Mouse (Mus musculus) T-cell, adult 2 months (primary cell): ENCODE results near the gene Pde3b.
A peak's percentile ranks its signal among the peaks of the same experiment; 100 is the strongest.
"Not testable (repeated sequence)": the region's sequence is repeated elsewhere in the genome, so short reads cannot be mapped to it uniquely, and the experiment has no call there.

Source experiments
- DNase-seq: peaks from one replicate; pipeline ENCODE4 v3.0.0; 2022; ENCODE audit warnings: low spot score

Gene Pde3b

DNA sequence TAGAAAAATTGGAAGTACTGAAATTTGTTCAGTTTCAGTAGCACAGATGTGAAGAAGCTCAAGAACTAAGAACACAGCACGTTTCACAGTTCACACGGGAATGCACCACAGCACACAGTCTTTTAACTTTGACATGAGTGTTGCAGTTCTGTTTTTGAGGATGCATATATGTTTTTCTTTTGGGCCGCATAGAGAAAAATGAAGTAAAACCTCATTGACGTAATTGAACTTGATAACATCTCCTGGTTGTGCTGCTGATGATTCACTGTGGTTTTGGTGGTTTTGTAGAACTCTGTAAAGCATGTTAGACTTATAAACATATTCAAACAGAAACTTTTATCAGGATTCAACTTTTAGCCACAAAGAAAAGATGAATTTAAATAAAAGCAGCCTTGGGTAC, 64.7 kb downstream of the Pde3b start:
- DNase-seq: peak; percentile 85

GRCm38 (mm10) chr7:114480196-114480989, 65.3 kb downstream of the Pde3b start:
- peak; percentile 28 for DNase-seq

DNA sequence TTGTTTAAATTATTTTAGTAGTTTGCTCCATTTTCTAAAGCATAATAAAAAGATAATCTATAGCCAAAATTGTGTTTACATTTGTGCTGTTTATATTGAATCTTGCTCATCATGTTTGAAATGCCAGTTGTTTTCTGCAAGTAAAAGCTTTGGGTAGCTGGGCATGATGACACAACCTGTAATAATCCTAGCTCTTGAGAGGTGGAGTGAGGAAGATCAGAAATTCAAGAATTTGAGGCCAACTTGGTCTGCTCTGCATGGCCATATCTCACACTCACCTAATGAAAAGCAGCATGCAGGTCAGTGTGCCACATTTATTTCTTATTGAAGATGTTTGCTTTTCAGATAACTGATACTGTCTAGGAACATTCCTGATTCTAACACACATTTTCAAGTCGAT, 65.9 kb downstream of the Pde3b start:
- no peak for DNase-seq

DNA sequence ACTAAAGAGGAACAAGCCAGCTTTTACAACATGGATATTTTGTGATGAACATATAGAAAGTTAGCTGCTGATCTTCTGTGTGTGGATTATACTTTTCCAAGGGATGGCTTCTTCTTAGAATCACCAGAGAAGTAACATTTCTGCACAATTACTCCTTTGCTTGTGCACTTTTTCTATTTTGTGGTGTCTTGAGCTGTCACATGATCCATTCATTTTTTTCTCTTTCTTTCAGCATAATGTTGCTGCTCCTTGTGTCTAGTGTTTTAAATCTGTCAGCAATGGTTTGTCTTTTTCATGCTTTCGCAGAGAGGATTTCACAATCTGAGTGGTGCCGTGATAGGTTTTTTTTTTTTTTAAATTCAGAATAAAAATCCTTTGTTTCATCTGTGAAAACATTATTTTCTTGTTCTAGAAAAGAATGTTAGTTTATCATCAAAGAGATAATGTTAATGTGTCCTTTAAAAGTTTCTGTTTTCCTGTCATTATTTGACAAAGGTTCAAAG, 66.4 kb downstream of the Pde3b start:
- DNase-seq: no peak

DNA sequence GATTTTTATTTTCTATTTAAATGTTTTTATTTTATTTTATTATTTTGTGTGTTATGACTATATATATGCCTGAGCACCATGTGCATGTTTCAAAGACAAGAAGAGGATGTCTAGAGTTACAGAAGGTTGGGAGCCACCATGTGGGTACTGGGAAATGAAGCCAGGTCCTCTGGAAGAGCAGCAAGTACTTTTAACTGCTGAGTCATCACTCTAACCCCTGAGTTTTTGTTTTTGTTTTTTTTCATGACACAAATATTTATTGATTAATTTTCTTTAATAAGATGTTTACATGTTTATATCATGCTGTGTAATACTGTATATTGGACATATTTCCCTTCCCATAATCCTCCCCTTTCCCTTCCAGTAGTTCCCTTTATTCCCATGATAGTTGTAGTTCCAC, 77.5 kb downstream of the Pde3b start:
- no peak for DNase-seq

GRCm38 (mm10) chr7:114494033-114494432, 79.0 kb downstream of the Pde3b start:
- peak; percentile 82 for DNase-seq

DNA sequence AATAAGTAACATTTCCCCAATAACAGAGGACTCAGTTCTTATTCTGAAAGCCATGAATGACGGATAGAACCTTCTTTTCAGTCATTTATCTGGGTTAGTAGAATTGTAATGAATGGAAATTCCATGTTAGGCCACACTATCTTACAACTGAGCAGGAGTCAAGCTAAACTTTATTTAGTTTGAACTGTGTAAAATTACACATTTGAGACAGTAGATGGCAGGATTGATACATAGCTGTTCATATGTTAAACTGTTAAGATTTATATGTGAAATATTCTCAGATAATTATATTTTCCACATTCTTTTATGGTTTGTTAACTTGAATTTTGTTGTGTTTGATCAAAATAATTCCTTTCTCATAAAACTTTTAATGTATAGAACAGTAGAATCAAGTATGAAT, 84.2 kb downstream of the Pde3b start:
- no peak for DNase-seq

- DNase-seq: no peak
Observed at GRCm38 (mm10) chr7:114508879-114509278, 93.8 kb downstream of the Pde3b start.

DNA sequence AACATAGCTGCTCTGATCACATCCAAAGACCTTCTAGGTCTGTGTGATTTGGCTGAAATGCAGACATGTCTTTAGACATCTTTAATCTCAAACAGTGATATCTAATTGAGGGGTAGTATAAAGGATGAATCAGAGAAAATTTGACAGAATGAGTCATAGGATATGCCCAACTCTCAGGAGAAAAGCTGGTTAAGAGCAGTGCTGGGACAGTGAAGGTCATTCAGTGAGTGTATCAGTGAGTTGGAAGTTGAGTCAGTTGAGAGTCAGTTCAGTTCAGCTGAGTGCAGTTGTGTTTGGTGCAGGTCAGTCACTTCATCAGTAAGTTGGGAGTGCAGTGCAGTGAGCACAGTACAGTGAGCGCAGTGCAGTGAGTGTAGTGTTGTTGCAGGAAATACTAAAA, 105.0 kb downstream of the Pde3b start:
- no peak for DNase-seq

GRCm38 (mm10) chr7:114526245-114526644, 111.2 kb downstream of the Pde3b start:
- no peak for DNase-seq

GRCm38 (mm10) chr7:114536179-114536578, 121.1 kb downstream of the Pde3b start:
- no peak for DNase-seq

- peak; percentile 95 for DNase-seq
Observed at GRCm38 (mm10) chr7:114562531-114563241, 147.6 kb downstream of the Pde3b start, which contains the start of gene Cyp2r1. Gene Cyp2r1, minus strand, starts transcription at chr7:114562972.

DNA sequence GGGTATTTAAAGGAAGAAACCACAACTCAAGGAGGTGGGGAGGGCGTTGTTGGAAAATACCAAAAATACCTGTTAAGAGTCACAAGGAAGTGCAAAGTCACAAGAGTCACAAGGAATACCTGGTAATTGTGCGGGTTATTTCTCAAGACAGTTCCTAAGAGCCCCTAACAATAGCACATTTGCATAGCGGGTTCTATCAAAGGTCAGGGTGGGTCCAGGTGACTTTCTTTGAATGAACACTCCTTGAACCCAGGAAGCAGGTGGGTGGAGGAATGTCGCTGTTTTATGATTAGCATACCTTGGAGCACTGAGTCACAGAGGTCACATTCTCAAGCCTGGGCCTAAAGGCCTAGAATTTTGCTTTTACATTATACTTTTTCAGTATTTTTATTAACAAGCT, 158.8 kb downstream of the Pde3b start:
- not testable (repeated sequence) for DNase-seq

- no peak for DNase-seq
Observed at GRCm38 (mm10) chr7:114576931-114577330, 161.8 kb downstream of the Pde3b start.

GRCm38 (mm10) chr7:114577665-114578064, 162.6 kb downstream of the Pde3b start:
- no peak for DNase-seq

GRCm38 (mm10) chr7:114580426-114580825, 165.3 kb downstream of the Pde3b start:
- peak; percentile 20 for DNase-seq

GRCm38 (mm10) chr7:114581200-114581599, 166.1 kb downstream of the Pde3b start:
- DNase-seq: no peak

DNA sequence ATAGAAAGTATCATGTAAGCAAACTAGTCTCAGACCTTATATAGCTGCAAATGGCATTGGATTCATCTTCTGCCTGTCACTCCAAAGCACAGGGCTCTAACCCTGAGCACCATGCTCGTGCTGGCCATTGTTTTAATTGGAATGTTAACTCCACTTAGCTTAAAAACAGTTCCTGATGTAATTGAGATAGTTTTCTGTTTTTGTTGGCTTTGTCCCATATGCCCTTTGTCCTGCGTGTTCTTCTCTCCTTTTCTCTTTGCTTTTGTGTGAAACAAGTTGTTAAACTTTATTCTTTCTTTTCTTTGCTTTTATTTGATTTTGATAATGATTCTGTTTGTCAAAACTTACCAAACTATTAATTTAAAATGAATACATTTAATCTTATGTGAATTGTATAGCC, 167.4 kb downstream of the Pde3b start:
- DNase-seq: no peak
